Mouse (Mus musculus) neural tube, embryonic 14.5 days (tissue): ENCODE results near the gene Dennd5b. TPM values are rescaled to one million over a fixed set of nuclear protein-coding genes. Genes with fewer than 3 reads are reported as not detected.
"Not testable (repeated sequence)": the region's sequence is repeated elsewhere in the genome, so short reads cannot be mapped to it uniquely, and the experiment has no call there.

Source experiments
- ATAC-seq: fragments of 200-750 bp; cut with Nextera tagmentation; 2 replicates; pipeline ENCODE4 v1.8.0; 2017; ENCODE audit warnings: low read depth, mild to moderate bottlenecking, moderate TSS enrichment, moderate library complexity
- H3K27ac ChIP-seq: fragments of 300-500 bp; sonication (generic); 2 replicates; pipeline ENCODE4 v1.5.1; 2014; ENCODE audit warnings: low read depth, mild to moderate bottlenecking, control low read depth, low read length, moderate library complexity, mixed read lengths
- H3K27me3 ChIP-seq: fragments of 300-500 bp; sonication (generic); 2 replicates; pipeline ENCODE4 v1.6.1; 2014; ENCODE audit warnings: low read length; ENCODE audit not compliant: control insufficient read depth, insufficient read depth
- H3K36me3 ChIP-seq: fragments of 300-500 bp; sonication (generic); 2 replicates; pipeline ENCODE4 v1.6.1; 2014; ENCODE audit warnings: low read length, mixed read lengths; ENCODE audit not compliant: control insufficient read depth, insufficient read depth
- H3K4me1 ChIP-seq: fragments of 300-500 bp; sonication (generic); 2 replicates; pipeline ENCODE4 v1.6.1; 2014; ENCODE audit warnings: low read length; ENCODE audit not compliant: control insufficient read depth, insufficient read depth
- H3K4me2 ChIP-seq: fragments of 300-500 bp; sonication (generic); 2 replicates; pipeline ENCODE4 v1.6.1; 2014; ENCODE audit warnings: mild to moderate bottlenecking, low read depth, low read length, control low read depth
- H3K4me3 ChIP-seq: fragments of 300-500 bp; sonication (generic); 2 replicates; pipeline ENCODE4 v1.5.1; 2014; ENCODE audit warnings: low read depth, low read length, control low read depth, mixed read lengths
- H3K9ac ChIP-seq: fragments of 300-500 bp; sonication (generic); replicated peaks from 2 replicates; pipeline ENCODE4 v1.6.1; 2014; ENCODE audit warnings: low read depth, mild to moderate bottlenecking, control low read depth, low read length, mixed read lengths
- H3K9me3 ChIP-seq: fragments of 300-500 bp; sonication (generic); 2 replicates; pipeline ENCODE4 v1.6.1; 2016; ENCODE audit warnings: low read length; ENCODE audit not compliant: control insufficient read depth
- WGBS: fragments of 180-500 bp; shearing (Covaris S2); extraction: QIAGEN DNeasy Blood & Tissue Kit; methylation state at CpG from one replicate; pipeline ENCODE4 v1.1.7; 2014; 5-methylcytosine and 5-hydroxymethylcytosine counted together
- polyA plus RNA-seq: library from polyadenylated mRNA; unstranded; fragments of >200 nt; fragmentation: Nextera tagmentation; extraction: Ambion mirVana; gene quantifications from 2 replicates; pipeline ENCODE4 v1.2.1, GENCODE M21; 2014

Dennd5b gene
- polyA plus RNA-seq, 1 experiment from 2014 or later = 32.3 TPM

DNA sequence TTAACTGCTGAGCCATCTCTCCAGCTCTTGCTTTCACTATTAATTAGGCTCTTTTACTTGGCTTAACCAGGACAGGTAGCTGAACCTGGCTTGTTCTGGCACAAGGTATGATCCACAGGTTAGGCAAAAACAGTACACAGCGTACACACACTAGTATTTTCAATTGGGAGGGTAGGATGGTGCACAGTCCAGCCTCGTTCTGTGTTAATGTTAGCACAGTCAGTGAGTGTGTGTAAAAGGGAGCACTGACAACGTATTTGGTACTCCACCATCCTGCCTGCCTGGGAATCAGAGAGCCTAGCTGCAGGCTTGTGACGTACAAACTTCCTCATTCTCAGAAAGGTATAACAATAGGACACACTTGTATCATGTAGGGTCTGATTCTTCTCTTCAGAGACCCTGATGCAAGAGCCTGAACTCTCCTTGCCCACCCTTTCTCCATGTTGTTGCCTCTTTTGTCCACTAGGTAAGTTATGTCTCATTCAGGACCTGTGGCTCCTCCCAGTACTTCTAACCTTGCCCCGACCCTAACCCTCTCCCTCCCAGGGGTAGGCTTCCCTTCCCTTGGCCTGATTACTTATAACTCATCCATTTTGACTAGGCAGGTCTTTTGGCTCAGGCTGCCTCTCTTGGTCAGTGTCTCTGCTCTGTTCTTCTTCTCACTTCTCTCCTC lies 107.0 kb downstream of the Dennd5b start:
- no peaks in the 10 kb centered on the region for H3K27me3 ChIP-seq
- no peaks in the 10 kb centered on the region for H3K4me1 ChIP-seq
- peak; percentile 51; the same call in 1 of the 2 replicates for ATAC-seq
- no peak overlapping the region for H3K9ac ChIP-seq
- H3K27ac ChIP-seq = no peak overlapping the region
- H3K9me3 ChIP-seq = no peaks in the 10 kb centered on the region
- H3K4me3 ChIP-seq = no peak overlapping the region
- 39% methylated on average over 5 of the region's 5 CpGs for WGBS
- no peak overlapping the region for H3K4me2 ChIP-seq
- peaks cover 22% of the 10 kb centered on the region for H3K36me3 ChIP-seq

DNA sequence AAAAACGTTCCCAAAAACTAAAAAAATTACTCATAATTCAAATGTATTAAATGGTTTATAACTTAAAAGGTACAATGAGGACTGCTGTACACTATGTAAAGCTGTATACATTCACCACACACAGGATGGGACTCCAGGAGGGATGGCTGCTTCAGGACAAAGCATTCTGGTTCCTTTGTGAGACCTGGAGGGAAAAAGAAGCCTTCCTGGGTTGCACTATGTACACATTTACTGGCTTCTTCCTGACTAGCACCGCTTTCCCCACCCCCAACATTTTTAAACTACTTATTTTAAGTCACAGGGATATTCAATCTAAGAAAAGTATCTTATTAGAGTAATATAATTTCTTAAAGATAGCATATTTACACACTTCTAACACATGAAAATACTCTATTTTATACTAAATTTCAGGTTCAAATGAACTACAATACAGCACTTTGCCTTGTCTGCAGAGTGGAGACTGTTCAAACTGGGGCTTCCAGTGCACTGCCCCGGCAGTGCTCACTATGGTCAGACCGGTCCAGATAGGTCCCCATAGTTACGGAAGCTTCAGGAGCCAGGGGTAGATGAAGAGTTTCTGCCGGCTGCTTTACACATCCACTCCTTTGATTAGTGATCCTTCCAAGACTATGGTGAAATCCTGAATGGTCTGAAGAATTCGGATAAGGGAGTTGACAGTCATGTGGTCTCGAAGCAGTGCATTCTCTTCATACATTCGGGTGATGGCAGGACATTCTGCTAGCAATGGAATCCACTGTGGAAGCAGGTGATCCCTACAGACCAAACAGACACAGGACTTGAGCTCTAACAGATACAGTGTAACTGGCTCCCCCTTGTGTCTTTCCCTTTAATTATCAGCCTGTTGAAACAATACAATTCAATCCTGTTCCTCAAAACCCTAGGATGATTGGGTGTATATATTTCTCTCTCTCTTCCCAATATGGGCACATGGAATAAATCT lies 108.1 kb downstream of the Dennd5b start:
- H3K36me3 ChIP-seq = peaks cover 17% of the 10 kb centered on the region
- no peak overlapping the region for H3K4me3 ChIP-seq
- peak; percentile 60; the same call in 1 of the 2 replicates for ATAC-seq
- no peaks in the 10 kb centered on the region for H3K27me3 ChIP-seq
- H3K27ac ChIP-seq = no peak overlapping the region
- no peaks in the 10 kb centered on the region for H3K4me1 ChIP-seq
- no peak overlapping the region for H3K9ac ChIP-seq
- WGBS = 16% methylated on average over 9 of the region's 9 CpGs
- no peak overlapping the region for H3K4me2 ChIP-seq
- no peaks in the 10 kb centered on the region for H3K9me3 ChIP-seq

DNA sequence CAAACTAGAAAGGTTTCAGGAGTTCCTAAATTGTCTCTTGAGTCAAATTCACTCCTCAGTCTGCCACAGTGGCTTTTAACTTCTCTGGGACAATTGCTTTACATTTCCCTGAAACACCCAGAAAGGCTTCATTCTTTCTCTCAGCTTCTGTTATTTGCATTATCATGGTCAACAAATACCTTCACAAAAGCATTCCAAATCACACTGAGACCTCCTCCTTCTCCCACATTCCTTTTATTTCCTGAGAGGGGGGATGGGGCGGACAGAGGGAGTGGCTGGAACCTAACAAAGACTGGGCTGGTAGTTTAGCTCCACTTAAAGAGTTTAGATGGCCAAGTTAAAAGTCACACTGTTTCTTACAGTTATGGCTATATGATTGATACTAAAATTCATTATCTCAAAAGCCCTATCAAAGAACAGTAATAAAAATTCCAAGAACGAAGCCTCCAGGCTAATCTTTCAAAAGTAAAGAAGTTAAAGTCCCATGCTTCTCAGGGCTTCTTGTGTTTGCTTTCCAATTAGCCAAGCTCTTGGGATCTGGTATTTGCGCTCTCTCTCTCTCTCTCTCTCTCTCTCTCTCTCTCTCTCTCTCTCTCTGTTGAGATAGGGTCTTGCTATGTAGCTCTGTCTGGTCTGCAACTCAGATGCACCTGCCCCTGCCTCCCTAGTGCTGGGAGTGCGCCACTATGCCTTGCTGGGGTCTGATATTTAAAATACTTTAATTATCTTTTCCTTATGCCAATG lies 108.9 kb downstream of the Dennd5b start:
- peaks cover 9% of the 10 kb centered on the region; the same call in 1 of the 2 replicates for H3K36me3 ChIP-seq
- H3K9me3 ChIP-seq = no peaks in the 10 kb centered on the region
- H3K4me2 ChIP-seq = no peak overlapping the region
- no peaks in the 10 kb centered on the region for H3K4me1 ChIP-seq
- ATAC-seq = no peak
- no peak overlapping the region for H3K27ac ChIP-seq
- no peaks in the 10 kb centered on the region for H3K27me3 ChIP-seq
- no peak overlapping the region for H3K9ac ChIP-seq
- 24% methylated on average over 4 of the region's 4 CpGs for WGBS
- H3K4me3 ChIP-seq = no peak overlapping the region

DNA sequence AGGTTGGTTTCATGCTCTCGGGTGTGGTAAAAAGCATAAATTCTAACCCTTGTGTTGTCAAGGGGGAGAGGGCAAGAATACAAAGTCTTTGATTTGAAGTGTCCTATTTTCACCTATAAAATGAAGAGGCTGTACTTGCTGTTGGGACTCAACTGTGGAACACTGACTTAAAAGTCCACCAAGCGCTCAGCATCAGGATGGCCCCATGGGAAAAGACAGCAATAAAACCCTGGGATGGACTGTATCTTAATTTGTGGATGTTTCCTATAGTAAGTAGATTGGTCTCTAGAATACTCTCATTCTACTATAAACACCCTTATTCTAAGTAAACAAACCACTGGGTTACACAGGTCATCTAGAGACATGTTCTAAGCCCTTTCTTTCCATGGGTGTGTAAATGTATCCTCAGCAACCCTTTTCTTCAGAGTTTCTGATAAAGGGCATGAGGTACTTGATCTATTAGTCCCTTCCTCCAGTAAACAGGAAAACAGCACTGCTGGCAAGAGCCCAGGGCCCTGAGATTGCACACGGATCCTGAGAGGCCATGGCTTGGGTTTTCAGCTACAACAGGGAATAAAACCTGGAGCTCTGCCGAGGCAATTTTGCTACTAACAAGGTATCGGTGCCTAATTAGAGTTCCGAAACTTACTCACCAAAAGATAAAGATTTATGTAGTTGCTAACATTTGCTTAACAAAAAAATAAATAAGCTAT lies 109.7 kb downstream of the Dennd5b start:
- WGBS = 29% methylated on average over 6 of the region's 6 CpGs
- H3K4me1 ChIP-seq = no peaks in the 10 kb centered on the region
- no peak overlapping the region for H3K4me2 ChIP-seq
- H3K4me3 ChIP-seq = no peak overlapping the region
- H3K36me3 ChIP-seq = peaks cover 2% of the 10 kb centered on the region; the same call in 1 of the 2 replicates
- H3K9ac ChIP-seq = no peak overlapping the region
- ATAC-seq = no peak
- H3K27ac ChIP-seq = no peak overlapping the region
- no peaks in the 10 kb centered on the region for H3K27me3 ChIP-seq
- H3K9me3 ChIP-seq = no peaks in the 10 kb centered on the region

DNA sequence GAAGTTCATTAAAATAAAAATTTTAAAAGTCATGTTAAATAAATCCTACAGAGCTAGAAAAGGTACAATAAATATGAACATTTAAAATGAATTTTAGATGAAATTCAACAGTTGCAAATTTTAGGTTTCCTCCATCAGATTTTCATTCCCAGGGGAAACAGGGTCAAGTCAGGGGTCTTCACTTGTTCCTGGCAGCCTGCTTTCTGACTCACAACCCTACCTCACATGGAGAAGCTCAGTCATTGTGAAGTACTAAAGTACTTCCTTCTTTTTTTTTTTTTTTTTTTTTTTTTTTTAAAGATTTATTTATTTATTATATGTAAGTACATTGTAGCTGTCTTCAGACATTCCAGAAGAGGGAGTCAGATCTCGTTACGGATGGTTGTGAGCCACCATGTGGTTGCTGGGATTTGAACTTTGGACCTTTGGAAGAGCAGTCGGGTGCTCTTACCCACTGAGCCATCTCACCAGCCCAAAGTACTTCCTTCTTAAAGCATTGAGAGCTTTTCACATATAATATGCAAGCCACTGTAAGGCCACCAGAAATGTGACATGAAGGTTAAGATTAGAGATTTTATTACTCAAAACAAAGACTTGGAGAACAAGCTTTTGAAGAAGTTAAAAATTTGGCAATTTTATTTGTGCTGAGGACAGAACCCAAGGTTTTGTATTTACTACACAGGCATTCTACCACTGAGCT lies 111.5 kb downstream of the Dennd5b start:
- not testable (repeated sequence) for H3K36me3 ChIP-seq, H3K27ac ChIP-seq, H3K4me3 ChIP-seq, H3K9me3 ChIP-seq, H3K4me2 ChIP-seq, H3K4me1 ChIP-seq, H3K9ac ChIP-seq, ATAC-seq, H3K27me3 ChIP-seq
- 96% methylated on average over 1 of the region's 3 CpGs for WGBS

DNA sequence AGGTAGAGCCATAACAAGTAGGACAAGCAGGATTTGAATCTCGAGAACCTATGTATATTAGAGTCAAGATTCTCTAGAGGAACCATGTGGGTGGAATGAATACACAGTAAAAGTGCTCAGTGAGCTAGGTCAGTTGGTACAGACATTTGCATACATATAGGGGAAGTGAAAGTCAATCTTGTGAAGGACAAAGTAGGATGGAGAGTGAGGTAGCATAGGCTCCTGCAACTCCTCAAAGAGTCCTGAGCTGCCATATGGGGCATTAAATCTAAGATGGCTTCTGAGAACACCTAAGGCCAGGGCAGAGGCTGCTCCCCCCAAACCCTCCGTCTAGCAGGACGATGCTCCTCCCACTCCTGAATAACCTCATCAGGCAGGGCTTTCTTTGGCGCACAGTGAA lies 115.5 kb downstream of the Dennd5b start:
- Histone ChIP-seq H3K9me3 (no peaks in the 10 kb centered on the region), H3K36me3 (no peaks in the 10 kb centered on the region), H3K27ac (no peak overlapping the region), H3K4me1 (no peaks in the 10 kb centered on the region), H3K4me2 (no peak overlapping the region), H3K9ac (no peak overlapping the region), H3K4me3 (no peak overlapping the region), H3K27me3 (no peaks in the 10 kb centered on the region)
- 88% methylated on average over 4 of the region's 4 CpGs for WGBS
- no peak for ATAC-seq

DNA sequence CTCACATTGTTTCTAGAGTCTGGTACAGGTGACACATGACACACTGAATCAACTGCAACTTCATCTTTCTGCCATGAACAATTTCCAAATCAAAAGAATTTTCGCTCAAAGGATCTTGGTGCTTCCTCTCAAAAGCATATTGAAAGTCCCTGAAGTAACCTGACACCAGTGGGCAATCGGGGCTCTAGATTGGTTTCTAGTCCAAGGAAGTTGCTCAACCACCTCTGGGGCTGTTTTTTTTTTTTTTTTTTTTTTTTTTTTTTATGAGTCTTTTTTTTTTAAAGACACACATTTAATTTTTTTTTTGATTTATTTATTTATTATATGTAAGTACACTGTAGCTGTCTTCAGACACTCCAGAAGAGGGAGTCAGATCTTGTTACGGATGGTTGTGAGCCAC lies 121.0 kb downstream of the Dennd5b start:
- H3K4me1 ChIP-seq = no peaks in the 10 kb centered on the region
- no peak overlapping the region for H3K9ac ChIP-seq
- H3K27me3 ChIP-seq = no peaks in the 10 kb centered on the region
- no peak for ATAC-seq
- H3K36me3 ChIP-seq = no peaks in the 10 kb centered on the region
- H3K27ac ChIP-seq = no peak overlapping the region
- WGBS = 81% methylated on average over 2 of the region's 3 CpGs
- no peaks in the 10 kb centered on the region for H3K9me3 ChIP-seq
- H3K4me2 ChIP-seq = no peak overlapping the region
- H3K4me3 ChIP-seq = no peak overlapping the region

DNA sequence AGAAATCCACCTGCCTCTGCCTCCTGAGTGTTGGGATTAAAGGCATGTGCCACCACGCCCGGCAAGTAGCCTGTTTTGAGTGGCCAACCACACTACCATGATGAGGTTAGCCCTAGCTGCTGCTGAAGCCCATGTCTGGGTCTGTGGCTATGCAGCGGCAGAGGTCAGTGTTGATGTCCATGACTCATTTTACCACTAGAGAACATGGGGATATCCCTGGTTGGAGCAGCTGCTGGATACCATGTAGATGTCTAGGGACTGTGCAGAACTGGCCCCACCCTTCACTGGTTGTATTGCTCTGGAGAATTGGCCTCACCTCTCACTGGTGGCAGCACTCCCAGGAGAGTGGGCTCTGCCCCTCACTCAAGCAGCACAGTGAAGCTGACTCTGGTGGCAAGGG lies 126.4 kb downstream of the Dennd5b start:
- no peak overlapping the region for H3K4me2 ChIP-seq
- H3K27ac ChIP-seq = no peak overlapping the region
- WGBS = 93% methylated on average over 3 of the region's 3 CpGs
- H3K9me3 ChIP-seq = no peaks in the 10 kb centered on the region
- ATAC-seq = no peak
- no peak overlapping the region for H3K9ac ChIP-seq
- H3K4me3 ChIP-seq = no peak overlapping the region
- H3K4me1 ChIP-seq = no peaks in the 10 kb centered on the region
- H3K36me3 ChIP-seq = no peaks in the 10 kb centered on the region
- no peaks in the 10 kb centered on the region for H3K27me3 ChIP-seq
